Mouse (Mus musculus) intestine, embryonic 16.5 days (tissue): ENCODE measurements around the gene Gas8. TPM values are rescaled to one million over a fixed set of nuclear protein-coding genes. Genes with fewer than 3 reads are reported as not detected.

ENCODE experiments used
- ATAC-seq: fragments of 200-750 bp; cut with Nextera tagmentation; 2 replicates; pipeline ENCODE4 v1.8.0; 2017; ENCODE audit warnings: moderate TSS enrichment, moderate library complexity
- H3K27ac ChIP-seq: fragments of 300-500 bp; sonication (generic); 2 replicates; pipeline ENCODE4 v1.5.1; 2014; ENCODE audit warnings: mild to moderate bottlenecking, low read length
- H3K27me3 ChIP-seq: fragments of 300-500 bp; sonication (generic); replicated peaks from 2 replicates; pipeline ENCODE4 v1.6.1; 2014; ENCODE audit warnings: low read length, control low read depth, mixed read lengths; ENCODE audit not compliant: control insufficient read depth, insufficient read depth
- H3K36me3 ChIP-seq: fragments of 300-500 bp; sonication (generic); 2 replicates; pipeline ENCODE4 v1.6.1; 2014; ENCODE audit warnings: low read length, control low read depth; ENCODE audit not compliant: control insufficient read depth, insufficient read depth
- H3K4me1 ChIP-seq: fragments of 300-500 bp; sonication (generic); 2 replicates; pipeline ENCODE4 v1.6.1; 2014; ENCODE audit warnings: low read length, control low read depth, mixed read lengths; ENCODE audit not compliant: control insufficient read depth, insufficient read depth
- H3K4me2 ChIP-seq: fragments of 300-500 bp; sonication (generic); 2 replicates; pipeline ENCODE4 v1.6.1; 2014; ENCODE audit warnings: low read depth, low read length, control low read depth
- H3K4me3 ChIP-seq: fragments of 300-500 bp; sonication (generic); 2 replicates; pipeline ENCODE4 v1.5.1; 2014; ENCODE audit warnings: mild to moderate bottlenecking, low read length
- H3K9ac ChIP-seq: fragments of 300-500 bp; sonication (generic); 2 replicates; pipeline ENCODE4 v1.6.1; 2014; ENCODE audit warnings: low read depth, low read length
- H3K9me3 ChIP-seq: fragments of 300-500 bp; sonication (generic); 2 replicates; pipeline ENCODE4 v1.6.1; 2016; ENCODE audit warnings: low read length, control low read depth; ENCODE audit not compliant: control insufficient read depth
- WGBS: fragments of 180-500 bp; shearing (Covaris S2); extraction: QIAGEN DNeasy Blood & Tissue Kit; methylation state at CpG from one replicate; pipeline ENCODE4 v1.1.7; 2014; 5-methylcytosine and 5-hydroxymethylcytosine counted together
- polyA plus RNA-seq: library from polyadenylated mRNA; unstranded; fragments of >200 nt; fragmentation: Nextera tagmentation; extraction: Ambion mirVana; gene quantifications from 2 replicates; pipeline ENCODE4 v1.2.1, GENCODE M21; 2015

The Gas8 gene
- polyA plus RNA-seq, 1 experiment from 2014 or later, result 20.5 TPM

DNA sequence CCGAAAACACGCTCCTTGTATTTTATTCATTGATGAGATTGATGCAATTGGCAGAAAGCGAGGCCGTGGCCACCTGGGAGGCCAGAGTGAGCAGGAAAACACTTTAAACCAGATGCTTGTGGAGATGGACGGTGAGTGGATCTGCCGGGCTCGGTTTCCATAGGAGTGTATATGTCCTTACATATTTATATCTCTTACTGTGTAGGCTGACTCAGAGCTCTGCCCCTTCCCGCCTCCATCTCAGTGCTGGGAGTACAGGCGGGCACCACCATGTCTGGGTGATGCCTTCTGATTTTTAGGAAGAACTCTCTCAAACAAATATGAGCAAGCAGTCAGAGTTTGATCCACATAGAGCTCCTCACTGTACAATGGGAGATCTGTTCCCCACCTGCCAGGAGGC, 25.7 kb upstream of the Gas8 start:
- H3K36me3 ChIP-seq, result peaks cover 53% of the 10 kb centered on the region
- H3K9ac ChIP-seq, result no peak overlapping the region
- no peak for ATAC-seq
- no peak overlapping the region for H3K27ac ChIP-seq
- no peaks in the 10 kb centered on the region for H3K27me3 ChIP-seq
- no peaks in the 10 kb centered on the region for H3K4me1 ChIP-seq
- no peak overlapping the region for H3K4me3 ChIP-seq
- no peak overlapping the region for H3K4me2 ChIP-seq
- WGBS, result 97% methylated on average over 9 of the region's 9 CpGs
- no peaks in the 10 kb centered on the region for H3K9me3 ChIP-seq

DNA sequence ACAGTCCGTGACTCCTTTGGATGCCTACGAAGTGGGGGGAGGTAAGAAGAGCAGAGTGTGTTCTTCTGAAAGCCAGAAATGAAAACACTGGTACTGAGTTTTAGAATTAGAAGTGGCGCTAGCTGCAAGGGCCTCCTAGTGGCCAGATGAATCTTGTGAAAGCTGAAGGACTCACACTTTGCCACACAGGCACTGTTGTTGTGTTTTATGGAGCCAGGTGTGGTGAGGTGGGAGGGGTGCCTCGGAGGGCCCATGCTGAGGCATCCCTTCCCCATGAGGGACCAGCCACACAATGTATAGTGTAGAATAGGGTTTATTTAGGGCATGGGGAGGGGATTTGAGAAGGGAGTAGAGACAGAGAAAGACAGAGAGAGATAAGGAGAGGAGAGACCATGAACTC, 20.9 kb upstream of the Gas8 start:
- Histone ChIP-seq H3K4me3 (no peak overlapping the region), H3K4me1 (no peaks in the 10 kb centered on the region), H3K9me3 (no peaks in the 10 kb centered on the region), H3K36me3 (peaks cover 40% of the 10 kb centered on the region), H3K4me2 (no peak overlapping the region), H3K9ac (no peak overlapping the region), H3K27me3 (no peaks in the 10 kb centered on the region), H3K27ac (no peak overlapping the region)
- WGBS, result 84% methylated on average over 4 of the region's 4 CpGs
- no peak for ATAC-seq

DNA sequence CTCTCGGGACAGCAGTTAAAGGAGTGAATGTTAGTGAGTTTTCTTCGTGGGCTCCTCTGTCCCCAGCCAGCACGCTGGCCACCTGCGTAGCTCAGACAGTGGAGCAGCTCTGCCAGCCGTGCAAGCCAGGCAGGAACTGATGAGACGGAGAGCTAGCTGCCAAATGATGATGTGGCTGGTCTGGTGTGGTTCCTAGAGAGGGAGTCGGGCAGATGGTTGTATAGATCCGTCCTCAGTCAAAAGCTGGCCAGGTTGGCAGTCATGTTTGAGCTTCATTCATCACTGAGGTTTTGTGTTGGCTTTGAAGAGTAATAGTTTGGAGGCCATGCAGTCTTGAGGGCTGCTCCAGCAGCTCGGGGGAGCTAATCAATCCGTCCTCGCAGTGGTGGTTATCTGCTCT, 19.7 kb upstream of the Gas8 start:
- ATAC-seq, result no peak
- H3K4me2 ChIP-seq, result no peak overlapping the region
- WGBS, result 90% methylated on average over 11 of the region's 11 CpGs
- H3K9me3 ChIP-seq, result 0 out of 2 replicates have a peak, but pooled peaks cover 3% of the 10 kb centered on the region
- H3K36me3 ChIP-seq, result peaks cover 49% of the 10 kb centered on the region
- no peak overlapping the region for H3K27ac ChIP-seq
- H3K4me3 ChIP-seq, result no peak overlapping the region
- no peaks in the 10 kb centered on the region for H3K27me3 ChIP-seq
- H3K4me1 ChIP-seq, result no peaks in the 10 kb centered on the region
- H3K9ac ChIP-seq, result no peak overlapping the region

DNA sequence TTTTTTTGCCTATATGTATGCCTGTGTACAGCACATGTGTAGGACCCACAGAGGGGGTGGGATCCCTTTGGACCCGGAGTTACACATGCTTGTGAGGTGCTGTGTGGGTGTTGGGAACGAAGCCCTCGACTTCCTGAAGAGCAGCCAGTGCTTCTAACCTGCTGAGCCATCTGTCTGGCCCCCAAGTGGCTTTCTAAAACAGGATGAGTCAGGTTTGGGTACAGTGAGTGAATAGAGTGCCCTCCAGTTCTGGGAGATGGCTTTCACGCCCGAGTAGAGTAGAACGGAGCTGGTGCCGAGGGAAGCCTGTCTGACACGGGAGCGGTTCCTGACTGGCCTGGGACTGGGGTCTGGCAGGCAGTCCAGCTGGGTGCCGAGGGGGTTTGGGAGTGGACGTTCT, 19.1 kb upstream of the Gas8 start:
- WGBS, result 95% methylated on average over 11 of the region's 11 CpGs
- H3K4me3 ChIP-seq, result no peak overlapping the region
- H3K9me3 ChIP-seq, result 0 out of 2 replicates have a peak, but pooled peaks cover 3% of the 10 kb centered on the region
- H3K9ac ChIP-seq, result no peak overlapping the region
- H3K4me1 ChIP-seq, result no peaks in the 10 kb centered on the region
- no peak for ATAC-seq
- no peak overlapping the region for H3K4me2 ChIP-seq
- H3K27me3 ChIP-seq, result no peaks in the 10 kb centered on the region
- no peak overlapping the region for H3K27ac ChIP-seq
- peaks cover 49% of the 10 kb centered on the region for H3K36me3 ChIP-seq

DNA sequence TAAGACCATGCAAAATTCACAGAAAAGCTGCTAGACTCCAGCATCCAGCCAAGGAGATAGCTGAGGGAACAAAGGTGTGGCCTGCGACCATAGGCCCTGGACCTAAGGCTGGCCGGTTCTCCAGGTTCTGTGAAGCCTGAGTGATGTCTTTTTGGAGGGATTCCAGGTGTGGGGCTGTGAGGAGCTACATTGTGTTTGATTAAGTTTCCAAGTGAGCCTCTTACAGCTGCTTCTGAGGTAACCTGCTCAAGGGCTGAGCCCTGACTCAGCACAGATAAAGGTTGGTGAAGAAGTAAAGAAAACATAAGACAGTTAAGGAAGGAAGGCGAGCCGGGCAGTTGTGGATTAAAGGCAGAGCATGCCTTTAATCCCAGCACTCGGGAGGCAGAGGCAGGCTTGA, 16.4 kb upstream of the Gas8 start:
- H3K27ac ChIP-seq, result no peak overlapping the region
- H3K27me3 ChIP-seq, result no peaks in the 10 kb centered on the region
- 0 out of 2 replicates have a peak, but pooled peaks cover 3% of the 10 kb centered on the region for H3K9me3 ChIP-seq
- no peaks in the 10 kb centered on the region for H3K4me1 ChIP-seq
- H3K9ac ChIP-seq, result no peak overlapping the region
- no peak for ATAC-seq
- WGBS, result 92% methylated on average over 5 of the region's 5 CpGs
- H3K36me3 ChIP-seq, result peaks cover 33% of the 10 kb centered on the region
- H3K4me3 ChIP-seq, result no peak overlapping the region
- no peak overlapping the region for H3K4me2 ChIP-seq

DNA sequence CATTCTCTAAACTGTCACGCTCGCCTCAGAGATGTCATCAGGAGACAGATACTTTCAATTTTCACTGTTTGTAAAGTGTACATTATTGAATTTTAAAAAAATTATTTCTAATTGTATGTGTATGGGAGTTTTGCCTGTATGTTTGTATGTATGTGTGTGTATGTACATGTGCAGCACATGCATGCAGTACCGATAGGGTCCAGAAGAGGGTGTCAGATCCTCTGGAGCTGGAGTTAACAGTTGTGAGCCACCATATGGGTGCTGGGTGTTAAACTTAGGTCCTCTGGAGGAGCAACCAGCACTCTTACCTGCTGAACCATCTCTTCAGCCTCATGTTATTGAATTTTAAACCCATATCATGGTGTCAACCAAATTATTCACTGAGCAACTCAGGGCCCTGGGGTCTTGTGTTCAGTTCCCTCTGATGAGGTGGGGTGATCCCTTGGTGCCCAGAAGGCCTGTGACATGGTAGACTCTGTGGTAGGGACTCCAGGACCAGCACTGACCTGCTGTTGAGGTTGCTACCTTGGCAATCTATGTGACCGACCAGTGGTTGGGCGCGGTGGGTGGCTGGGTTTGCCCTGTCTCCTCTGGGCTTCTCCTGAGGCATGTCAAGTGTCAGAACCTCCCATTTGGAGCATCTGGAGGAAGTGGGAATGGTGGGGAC, 14.7 kb upstream of the Gas8 start:
- Histone ChIP-seq H3K36me3 (peaks cover 33% of the 10 kb centered on the region), H3K27me3 (no peaks in the 10 kb centered on the region), H3K4me3 (no peak overlapping the region), H3K4me1 (no peaks in the 10 kb centered on the region), H3K9ac (no peak overlapping the region), H3K9me3 (0 out of 2 replicates have a peak, but pooled peaks cover 3% of the 10 kb centered on the region), H3K27ac (no peak overlapping the region), H3K4me2 (no peak overlapping the region)
- ATAC-seq, result no peak
- WGBS, result 96% methylated on average over 6 of the region's 6 CpGs

DNA sequence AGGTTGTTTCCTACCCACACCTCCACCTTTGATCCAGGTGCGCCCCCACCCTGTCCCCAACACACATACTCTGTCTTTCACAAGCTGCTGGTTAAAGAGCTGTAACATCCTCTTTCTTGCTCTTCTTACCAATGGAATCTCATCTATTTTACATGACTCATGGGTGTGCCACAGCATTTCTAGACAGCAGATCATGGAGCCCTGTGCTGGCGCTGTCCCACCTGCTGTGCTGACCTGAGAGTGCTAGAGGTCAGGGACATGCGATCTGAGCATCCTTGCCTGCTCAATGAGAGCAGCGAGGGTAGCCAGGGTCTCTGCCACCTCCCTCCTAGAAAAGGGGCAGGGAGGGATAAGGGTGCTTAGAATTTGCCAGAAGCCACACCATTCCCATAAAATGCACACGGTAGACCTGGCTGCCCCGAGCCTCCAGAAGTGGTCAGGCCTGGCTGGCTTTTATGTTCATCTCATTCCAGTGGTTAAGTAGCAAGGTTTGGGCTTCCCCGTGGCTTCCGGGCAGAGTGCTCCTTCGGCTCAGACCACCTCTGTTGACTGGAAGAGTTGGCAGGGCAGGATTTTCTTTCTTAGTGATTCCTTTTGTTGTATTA, 13.9 kb upstream of the Gas8 start:
- Histone ChIP-seq H3K36me3 (peaks cover 30% of the 10 kb centered on the region), H3K4me3 (no peak overlapping the region), H3K27me3 (no peaks in the 10 kb centered on the region), H3K4me1 (no peaks in the 10 kb centered on the region), H3K4me2 (no peak overlapping the region), H3K27ac (no peak overlapping the region), H3K9me3 (0 out of 2 replicates have a peak, but pooled peaks cover 3% of the 10 kb centered on the region), H3K9ac (no peak overlapping the region)
- 91% methylated on average over 9 of the region's 9 CpGs for WGBS
- ATAC-seq, result no peak

DNA sequence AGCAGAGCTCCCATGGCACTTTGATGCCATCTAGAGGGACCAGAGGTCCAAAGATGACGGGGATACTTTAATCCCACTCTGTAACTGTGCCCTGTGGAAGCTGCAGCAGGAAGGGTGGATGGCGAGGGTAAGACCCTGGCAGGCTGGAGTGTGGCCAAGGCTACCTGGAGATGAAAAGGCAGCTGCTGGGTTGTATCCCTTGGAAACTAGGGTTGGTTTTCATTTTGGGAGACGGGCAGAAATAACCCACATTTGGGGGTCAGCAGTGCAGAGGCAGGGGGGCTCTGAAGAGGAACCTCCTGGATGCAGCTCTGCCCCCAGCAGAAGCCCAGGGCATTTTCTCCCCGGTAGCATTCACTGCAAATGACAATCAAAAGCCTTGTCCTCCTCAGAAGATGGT, 13.4 kb upstream of the Gas8 start:
- Histone ChIP-seq H3K27ac (no peak overlapping the region), H3K27me3 (no peaks in the 10 kb centered on the region), H3K36me3 (peaks cover 27% of the 10 kb centered on the region), H3K4me3 (no peak overlapping the region), H3K4me1 (no peaks in the 10 kb centered on the region), H3K9me3 (0 out of 2 replicates have a peak, but pooled peaks cover 3% of the 10 kb centered on the region), H3K9ac (no peak overlapping the region), H3K4me2 (no peak overlapping the region)
- ATAC-seq, result no peak
- 79% methylated on average over 4 of the region's 4 CpGs for WGBS

DNA sequence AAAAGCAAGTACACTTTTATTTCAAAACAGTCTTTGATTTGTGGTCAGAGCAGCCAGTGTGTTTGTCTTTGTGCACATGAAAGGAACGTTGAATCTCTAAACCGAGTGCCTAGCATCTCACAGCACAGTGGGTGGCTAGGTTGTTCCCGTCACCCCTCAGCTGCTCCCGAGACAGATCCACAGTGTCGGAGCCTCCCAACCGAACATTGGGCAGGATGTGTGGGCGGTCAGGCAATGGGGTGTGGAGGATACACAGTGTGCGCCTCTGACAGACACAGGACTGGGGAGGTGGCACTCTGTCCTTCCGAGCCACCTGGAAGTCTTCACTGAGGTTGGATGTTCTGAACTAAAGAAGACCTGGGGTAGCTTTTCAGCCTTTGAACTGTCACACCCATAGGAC, 12.9 kb upstream of the Gas8 start:
- Histone ChIP-seq H3K9ac (no peak overlapping the region), H3K4me3 (no peak overlapping the region), H3K9me3 (0 out of 2 replicates have a peak, but pooled peaks cover 3% of the 10 kb centered on the region), H3K4me2 (no peak overlapping the region), H3K27ac (no peak overlapping the region), H3K36me3 (peaks cover 27% of the 10 kb centered on the region), H3K27me3 (no peaks in the 10 kb centered on the region), H3K4me1 (no peaks in the 10 kb centered on the region)
- 79% methylated on average over 9 of the region's 9 CpGs for WGBS
- ATAC-seq, result no peak
